Mouse (Mus musculus): Measurements from ENCODE around the gene Rpl27.
"Not testable (repeated sequence)": the region's sequence is repeated elsewhere in the genome, so short reads cannot be mapped to it uniquely, and the experiment has no call there.

Rpl27 gene

DNA sequence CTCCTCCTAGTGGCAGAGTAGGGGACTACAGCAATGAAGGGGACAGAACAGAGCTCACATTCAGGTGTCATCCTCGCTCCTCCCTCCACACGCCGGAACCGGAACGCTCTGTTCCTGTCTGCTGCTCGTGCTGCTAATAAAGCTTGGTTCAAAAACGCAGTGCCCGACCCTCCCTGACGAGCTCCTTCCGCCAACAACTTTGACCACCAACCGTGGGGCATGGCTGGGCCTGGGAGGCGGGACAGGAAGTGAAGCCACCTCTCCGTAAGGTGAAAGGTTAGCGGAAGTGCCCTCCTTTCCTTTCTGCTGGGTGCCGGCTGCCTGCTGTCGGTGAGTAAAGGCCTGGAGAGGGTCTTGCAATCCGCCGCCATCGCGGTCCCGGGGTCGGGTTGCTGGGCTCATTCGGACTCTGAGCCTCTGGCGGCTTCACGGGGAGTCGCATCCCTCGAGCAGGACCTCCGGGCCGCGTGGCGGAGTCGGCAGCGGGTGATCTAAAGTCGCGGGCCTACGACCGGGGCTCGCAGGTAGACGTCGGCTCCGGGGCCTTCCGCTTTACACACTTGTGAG lies at the start of gene Rpl27:
Gene Rpl27, plus strand, starts transcription at position 172 of the 567 bp plus-strand sequence.
- DNase-seq = peak; percentile 95 to 97

DNA sequence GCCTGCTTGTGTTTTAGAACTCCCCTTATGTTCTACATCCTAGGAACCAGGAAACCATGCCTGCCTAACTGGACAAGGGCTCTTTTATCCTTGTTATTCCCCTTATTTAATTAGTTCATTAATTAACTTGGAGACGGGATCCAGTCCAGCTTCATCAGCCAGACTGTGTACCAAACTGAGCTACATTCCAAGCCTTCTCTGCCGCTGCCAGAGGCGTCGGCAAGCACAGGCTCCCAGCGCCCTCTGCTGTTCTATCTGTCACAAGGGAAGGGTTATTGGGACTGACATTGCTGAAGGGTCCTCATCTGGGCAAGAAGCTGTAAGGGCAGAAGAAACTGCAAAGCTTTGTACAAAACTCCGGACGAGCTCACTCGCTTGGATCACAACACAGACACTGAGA lies 47.0 kb upstream of the Rpl27 start:
- peak; percentile 61 to 82 for DNase-seq

DNA sequence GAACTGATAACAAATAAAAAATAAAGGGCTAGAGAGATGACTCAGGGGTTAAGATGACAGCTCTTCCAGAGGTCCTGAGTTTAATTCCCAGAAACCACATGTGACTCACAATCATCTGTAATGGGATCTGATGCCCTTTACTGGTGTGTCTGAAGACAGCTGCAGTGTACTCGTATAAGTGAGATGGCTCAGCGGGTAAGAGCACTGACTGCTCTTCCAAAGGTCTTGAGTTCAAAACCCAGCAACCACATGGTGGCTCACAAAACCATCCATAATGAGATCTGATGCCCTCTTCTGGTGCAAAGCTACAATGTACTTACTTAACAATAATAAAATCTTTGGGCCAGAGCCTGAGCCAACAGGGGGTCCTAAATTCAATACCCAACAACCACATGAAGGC lies 26.8 kb upstream of the Rpl27 start:
- no peak for DNase-seq

DNA sequence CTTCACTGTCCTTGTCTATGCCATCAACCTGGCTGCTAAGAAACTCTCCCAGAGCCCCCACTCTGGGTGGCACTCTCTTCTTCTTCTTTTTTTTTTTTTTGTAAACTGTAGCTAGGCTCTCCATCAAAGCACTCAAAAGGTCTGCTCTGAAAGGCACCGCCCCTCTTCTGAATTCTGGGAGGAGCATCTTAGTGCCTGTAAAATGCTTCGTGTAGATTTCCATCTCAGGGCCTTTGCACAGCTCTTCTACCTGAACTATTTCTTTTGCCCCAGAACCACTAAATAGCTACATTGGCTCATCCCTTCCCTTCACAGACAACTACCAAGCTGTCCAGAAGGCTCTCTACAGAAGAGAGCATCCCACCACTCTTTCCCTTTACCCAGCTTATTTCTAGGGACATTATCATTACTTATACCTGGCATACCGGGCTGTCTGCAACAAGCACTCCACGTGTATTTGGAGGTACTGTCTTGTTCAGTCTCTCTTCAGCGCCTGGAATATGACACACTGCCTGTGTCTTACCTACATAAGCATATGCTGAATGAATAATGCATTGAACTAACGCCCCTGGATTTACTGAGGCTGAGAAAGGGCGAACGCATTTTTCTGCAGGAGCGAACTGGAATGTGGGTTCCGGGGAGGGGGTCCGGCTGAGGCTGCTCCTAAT lies 25.5 kb upstream of the Rpl27 start:
- DNase-seq = no peak

DNA sequence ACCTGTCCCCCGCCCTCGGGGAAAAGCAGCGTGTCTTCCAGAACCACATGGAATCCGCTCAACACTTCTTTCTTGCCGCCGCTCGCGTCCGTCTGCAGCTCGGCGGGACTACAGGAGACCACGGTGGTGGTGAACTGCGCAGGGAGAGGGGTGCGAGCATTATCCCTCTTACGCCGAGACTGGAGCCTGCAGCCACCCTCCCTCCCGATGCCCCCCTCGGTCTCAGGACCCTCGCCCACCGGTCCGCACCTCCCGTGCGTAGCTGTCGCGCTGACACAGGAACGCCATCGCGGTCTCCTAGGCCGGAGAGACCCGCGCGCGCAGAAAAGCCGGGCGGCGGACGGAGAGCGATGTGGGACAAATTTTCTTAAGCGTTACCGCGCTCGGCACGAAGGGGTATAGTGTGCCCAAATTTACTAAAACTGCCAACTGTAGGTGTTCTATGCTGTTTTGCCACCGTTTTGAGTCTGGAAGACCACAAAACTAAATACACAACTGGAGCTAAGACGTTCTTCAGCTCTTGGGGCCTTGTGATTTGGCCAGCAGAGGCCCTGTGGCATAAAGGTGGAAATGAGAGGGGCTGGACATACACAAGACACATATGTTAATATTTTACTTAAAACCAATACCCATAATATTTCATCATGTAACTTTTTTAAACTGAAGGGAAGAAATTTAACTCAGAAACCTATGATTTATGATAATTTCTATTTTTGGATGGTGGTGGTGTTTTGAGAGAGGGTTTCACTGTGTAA lies 24.8 kb upstream of the Rpl27 start, which contains the start of gene Aarsd1:
Gene Aarsd1, minus strand, starts transcription at position 515 of the 755 bp plus-strand sequence.
- DNase-seq = peak; percentile 96 to 97

DNA sequence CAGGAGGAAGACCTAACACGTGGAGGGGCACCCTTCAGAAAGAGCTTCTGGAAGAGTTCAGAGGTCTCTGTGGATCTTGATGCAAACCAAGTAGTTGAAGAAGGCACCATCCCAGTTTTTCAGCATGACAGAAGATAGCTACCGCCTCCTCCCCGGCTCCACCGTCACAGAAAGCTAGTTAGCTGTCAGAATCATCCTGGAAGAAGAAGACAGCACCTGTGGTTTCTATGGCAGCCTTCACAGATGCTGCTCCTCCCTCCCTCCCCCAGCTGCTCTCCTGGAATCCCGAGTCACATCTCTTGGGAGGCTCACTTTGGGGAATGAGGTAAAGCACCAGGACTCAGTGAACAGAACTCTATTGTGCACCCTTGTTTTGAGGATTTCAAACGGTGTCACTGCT lies 23.1 kb upstream of the Rpl27 start:
- no peak for DNase-seq

DNA sequence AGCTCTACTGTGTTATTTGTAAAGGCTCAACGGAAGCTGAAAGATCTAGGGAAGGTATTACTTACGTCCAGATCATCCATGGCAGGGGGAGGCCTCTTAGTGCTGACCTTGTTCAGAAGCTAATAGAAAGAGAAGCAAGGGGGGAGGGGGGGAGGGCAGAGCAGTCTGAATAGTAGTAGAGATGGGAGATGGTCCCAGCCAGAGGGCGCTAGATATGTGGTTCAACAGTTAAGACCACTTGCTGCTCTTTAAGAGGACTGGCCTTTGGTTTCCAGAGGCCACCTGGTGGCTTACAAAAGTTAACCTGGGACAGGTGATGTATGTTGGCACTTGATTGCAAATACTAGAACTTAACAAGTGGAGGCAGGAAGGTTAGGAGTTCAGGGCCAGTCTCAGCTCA lies 22.5 kb upstream of the Rpl27 start:
- no peak for DNase-seq

DNA sequence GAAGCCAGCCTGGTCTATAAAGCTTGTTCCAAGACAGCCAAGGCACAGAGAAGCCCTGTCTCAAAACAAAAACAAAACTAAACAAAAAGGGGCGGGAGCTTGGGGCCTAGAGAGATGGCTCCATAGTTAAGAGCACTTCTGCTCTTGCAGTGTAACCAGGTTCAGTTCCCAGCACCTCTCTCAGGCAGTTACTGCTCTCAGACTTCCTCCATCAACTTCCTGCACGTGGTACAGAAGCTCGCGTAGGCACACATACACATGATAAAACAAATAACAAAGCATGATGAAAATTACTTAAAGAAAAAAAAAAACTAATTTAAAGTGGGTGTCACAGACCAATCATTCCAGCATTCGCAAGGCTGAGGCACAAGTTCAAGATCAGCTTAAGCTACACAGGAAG lies 21.9 kb upstream of the Rpl27 start:
- no peak for DNase-seq

DNA sequence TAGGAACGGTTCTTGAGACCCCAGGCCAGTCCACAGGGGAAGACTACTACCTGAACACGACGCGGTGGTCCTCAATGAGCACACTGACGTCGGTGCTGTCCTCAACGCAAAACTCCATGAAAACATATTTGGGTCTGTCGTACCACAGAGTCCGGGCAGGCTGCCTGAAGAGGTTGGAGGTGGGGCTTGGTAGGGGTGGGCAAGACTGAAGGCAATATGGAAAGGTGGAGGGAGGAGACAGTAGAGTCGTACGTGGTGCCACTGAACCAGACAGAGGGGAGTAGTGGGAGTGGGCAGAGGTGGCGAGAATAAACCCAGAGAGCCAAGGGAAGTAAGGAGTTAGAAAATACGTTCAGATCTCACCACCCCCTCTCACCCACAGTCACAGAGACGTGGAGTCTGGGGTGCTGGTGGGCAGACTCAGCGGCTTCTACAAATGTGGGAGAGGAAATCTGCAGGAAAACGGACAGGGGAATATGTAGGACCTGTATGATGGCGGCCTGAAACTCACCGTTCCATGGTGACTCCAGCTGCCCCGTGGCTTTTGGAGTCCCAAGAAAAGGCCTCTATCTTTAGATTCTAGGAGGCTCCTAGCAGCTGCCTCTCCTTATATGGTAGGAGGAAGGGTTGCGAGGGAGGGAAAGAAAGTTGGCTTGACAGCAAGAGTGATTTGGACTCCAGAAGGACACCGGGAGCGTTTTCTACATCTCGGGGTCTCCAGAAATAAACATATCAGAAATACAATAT lies 17.8 kb upstream of the Rpl27 start, which contains the start of gene Gm27029:
Gene Gm27029, minus strand, starts transcription at position 692 of the 747 bp plus-strand sequence.
- peak in 1 of 2 experiments; percentile 18 for DNase-seq

DNA sequence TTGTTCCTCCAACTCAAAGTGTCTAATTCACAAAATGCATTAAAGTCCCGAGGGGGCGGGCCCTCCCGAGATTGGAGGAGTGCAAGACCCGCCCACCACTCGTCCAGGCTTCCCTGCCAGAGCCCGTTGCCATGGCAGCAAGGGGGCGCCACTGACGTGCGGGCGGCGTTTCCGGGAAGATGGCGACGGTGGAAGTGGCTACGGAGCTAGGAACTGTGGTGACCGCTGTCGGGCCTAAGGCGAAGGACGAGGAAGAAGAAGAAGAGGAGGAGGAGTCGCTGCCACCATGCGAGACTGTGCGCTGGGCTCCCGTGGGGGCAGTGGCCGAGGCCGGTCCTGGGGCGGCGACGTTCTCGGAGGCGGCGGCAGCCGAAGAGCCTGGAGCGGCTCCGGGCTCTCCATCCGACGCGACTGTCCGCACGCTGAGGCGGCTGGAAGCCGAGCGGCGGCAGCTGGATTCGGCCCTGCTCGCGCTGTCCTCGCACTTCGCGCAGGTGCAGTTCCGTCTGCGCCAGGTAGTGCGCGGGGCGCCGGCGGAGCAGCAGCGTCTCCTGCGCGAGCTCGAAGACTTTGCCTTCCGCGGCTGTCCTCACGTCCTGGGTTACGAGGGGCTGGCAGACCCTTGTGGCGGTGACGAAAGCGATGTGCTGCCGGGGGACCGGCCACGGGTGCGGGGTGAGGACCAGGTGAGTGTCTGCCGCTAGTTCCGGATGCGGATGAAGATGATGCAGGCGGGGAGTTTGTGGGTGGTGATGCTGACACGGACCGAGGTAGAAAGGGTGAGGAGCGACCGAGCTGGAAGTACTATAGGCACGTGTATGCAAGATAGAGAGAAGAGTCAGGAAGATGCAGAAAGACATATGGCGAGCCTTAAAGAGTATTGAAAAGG lies 16.9 kb upstream of the Rpl27 start, which contains the start of the genes Rundc1 and Ptges3l:
Gene Rundc1, plus strand, starts transcription at position 161 of the 889 bp plus-strand sequence.
Gene Ptges3l, minus strand, starts transcription at position 409 of the 889 bp plus-strand sequence.
- DNase-seq = peak; percentile 97 to 99

DNA sequence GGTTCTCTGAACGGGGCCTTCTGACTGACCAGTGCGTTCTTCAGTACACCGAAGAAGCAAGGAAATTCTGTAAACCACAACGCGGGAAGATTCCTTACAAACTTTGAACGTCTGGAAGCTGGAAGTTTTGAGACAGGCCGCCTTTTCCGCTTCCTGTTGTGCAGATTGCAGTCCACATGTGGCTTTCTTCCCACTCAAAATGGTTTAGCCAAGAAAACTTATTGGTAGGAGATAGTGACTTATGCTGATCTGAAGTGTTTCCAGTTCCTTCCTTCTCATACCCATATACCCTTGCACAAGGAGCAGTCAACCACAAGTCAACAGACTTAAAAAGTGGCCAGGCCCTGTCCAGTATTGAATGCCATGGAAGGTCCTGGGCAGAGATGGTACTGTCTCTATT lies 15.9 kb upstream of the Rpl27 start:
- DNase-seq = no peak

DNA sequence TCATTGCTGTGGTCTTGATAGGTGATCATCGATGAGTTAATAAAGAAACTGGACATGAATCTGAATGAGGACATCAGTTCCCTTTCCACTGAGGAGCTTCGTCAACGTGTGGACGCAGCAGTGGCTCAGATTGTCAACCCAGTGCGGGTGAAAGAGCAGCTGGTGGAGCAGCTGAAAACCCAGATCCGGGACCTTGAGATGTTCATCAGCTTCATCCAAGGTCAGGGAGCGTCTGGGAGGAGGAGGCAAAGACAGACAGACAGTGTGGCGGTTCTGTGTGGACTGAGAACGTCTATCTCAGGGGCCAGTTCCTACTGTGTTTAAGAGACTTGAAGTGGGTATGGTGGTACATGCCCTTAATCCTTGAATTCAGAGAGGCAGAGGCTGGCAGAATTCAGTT lies 10.8 kb upstream of the Rpl27 start:
- no peak for DNase-seq

DNA sequence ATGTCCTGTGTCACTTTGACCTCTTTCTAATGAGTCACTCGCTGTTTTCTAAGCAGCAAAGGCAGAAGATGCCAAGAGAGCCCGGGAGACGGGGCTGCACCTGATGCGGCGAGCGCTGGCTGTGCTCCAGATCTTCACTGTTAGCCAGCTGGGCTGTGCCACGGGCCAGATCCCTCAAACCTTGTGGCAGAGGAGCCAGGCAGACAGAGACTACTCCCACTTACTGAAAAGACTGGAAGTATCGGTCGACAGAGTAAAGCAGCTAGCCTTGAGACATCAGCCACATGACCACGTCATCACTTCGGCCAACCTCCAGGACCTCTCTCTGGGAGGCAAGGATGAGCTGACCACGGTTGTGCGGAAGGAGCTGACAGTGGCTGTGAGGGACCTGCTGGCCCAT lies 8.7 kb upstream of the Rpl27 start:
- DNase-seq = peak; percentile 68 to 80

DNA sequence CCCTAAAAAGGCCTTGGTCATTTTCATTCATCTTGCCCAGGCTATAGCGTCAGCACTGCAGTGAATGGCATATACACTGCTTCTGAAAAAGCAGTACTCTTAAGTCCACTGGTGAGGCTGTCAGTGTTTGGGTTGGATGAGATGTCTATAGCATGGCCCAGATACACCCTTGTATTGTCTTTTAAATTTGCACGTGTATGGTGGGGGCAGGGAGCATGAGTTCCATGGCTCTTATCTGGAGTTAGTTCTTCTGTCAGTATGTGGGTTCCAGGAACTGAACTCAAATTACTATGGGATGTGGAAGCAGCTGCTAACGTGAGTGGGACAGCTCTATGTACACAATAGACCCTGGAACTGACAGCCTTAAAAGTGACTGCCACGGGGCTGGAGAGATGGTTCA lies 6.3 kb upstream of the Rpl27 start:
- no peak for DNase-seq

DNA sequence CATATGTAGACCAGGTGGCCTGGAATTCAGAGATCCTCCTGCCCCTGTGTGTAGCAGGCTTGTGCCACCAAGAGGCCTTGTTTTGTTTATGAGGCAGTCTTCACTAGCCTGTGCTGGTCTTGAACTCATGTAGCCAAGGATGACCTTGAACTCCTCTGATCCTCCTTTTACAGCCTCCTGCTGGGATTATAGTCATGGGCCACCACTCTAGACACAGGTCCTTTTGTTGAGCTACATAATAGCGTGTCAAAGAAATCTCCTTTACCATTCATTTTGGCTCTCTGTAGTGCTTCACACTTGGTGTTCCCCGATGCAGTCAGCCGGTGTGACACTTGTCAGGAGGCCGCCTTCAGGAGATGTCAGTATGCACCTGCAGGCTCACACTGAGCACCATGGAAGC lies 5.2 kb upstream of the Rpl27 start:
- DNase-seq = no peak

DNA sequence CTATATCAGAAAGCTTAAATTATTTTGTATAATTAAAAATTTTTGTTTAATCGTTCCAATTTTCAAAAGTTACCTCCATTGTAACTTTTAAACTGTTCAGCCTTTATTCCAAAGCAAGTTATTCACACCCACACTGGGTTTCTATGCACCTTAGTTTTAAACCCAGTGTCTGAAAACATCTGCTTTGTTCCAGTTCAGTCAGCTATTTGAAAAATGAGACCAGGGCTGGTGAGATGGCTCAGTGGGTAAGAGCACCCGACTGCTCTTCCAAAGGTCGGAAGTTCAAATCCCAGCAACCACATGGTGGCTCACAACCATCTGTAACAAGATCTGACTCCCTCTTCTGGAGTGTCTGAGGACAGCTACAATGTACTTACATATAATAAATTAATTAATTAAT lies 4.1 kb upstream of the Rpl27 start:
- DNase-seq = not testable (repeated sequence)

DNA sequence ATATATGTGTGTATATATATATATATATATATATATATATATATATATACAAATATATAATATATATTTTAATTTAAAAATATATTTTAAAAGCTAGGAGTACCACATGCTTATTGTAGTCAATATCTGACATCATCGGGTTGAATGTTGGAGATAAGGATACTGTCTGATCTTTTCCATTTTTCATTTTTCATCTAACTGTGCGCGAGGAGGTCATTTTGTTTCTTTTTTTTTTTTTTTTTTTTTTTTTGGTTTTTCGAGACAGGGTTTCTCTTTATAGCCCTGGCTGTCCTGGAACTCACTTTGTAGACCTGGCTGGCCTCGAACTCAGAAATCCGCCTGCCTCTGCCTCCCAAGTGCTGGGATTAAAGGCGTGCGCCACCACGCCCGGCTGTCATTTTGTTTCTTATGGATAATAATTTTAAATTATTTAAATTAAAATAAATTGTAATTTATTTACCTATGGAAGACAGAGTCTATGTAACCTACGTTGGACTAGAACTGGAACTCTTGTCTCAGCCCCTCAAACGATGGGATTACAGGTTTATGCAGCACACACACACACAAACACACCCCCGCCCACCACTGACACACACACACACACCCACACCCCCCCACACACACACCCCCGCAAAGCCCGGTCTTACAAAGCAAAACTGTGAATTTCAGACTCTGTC lies 510 bp upstream of the Rpl27 start:
- DNase-seq = not testable (repeated sequence)

DNA sequence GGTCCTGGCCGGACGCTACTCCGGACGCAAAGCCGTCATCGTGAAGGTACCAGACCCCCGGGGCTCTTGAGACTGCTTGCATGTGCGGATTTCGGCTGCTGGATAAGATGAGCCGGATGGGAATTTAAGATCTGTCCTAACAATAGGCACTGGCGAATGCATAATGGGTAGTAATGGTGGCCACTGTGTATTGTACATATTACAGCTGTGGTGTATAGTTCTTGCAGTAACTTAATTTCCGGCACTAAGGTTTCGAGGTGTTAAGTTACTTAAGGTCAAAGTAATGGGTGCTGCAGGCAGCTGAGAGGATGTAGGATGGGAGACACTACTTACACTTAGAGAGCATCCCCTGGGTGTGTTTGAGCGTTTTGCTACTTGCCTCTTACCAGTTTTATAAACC lies 662 bp downstream of the Rpl27 start:
- no peak for DNase-seq

DNA sequence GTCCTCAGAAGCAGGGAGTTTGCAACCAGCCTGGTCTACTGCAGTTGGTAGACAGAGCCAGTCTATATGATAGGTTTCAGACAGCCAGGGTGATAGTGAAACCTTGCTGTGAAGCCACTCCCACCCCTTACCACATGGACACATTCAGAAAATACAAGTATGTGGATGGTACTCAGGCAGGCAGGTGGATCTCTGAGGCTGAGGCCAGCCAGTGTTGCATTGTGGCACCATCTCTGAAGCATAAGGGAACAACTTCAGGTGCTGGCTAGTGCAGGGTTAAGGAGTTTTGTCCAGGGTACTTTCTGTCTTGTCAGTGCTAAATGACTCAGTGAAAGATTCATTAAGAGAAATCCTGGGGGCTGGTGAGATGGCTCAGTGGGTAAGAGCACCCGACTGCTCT lies 4.2 kb downstream of the Rpl27 start:
- no peak for DNase-seq

DNA sequence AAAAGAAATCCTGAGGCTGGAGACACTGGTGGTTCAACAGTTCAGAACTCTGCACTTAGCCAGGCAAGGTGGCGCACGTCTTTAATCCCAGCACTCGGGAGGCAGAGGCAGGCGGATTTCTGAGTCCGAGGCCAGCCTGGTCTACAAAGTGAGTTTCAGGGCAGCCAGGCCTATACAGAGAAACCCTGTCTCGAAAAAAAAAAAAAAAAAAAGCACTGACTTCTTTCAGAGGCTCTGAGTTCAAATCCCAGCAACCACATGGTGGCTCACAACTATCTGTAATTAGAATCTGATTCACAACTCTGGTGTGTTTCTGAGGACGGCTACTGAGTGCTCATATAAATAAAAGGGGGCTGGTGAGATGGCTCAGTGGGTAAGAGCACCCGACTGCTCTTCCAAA lies 4.8 kb downstream of the Rpl27 start:
- not testable (repeated sequence) for DNase-seq

DNA sequence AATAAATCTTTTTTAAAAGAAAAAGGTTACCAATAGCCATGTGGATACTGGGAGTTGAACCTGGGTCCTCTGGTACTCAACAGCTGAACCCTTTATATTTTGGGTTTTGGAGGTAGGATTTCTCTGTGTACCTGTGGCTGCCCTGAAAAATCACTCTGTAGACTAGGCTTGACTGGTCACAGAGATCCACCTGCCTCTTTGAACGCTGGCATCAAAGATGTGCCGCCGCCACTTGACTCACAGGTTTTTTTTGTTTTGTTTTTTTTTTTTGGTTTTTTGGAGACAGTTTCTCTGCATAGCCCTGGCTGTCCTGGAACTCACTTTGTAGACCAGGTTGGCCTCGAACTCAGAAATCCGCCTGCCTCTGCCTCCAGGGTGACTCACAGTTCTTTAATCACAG lies 5.7 kb downstream of the Rpl27 start:
- no peak for DNase-seq

Measured in cerebellum, postnatal 25 days (tissue).